Mouse (Mus musculus): ENCODE measurements around the gene Ankfn1. TPM values are rescaled to one million over a fixed set of nuclear protein-coding genes. Genes with fewer than 3 reads are reported as not detected.

Ankfn1 gene
- polyA plus RNA-seq, 1 experiment from 2014 or later = 0.16 TPM

GRCm38 (mm10) chr11:89602966-89603365 is 174.5 kb downstream of the Ankfn1 start:
- no peaks in the 10 kb centered on the region; the same call in 1 of the 2 replicates for H3K4me1 ChIP-seq (ENCODE audit: insufficient read depth, low read length)
- H3K4me2 ChIP-seq (replicated peaks; ENCODE audit: low read depth, low read length) = no peak overlapping the region
- no peak overlapping the region for H3K27ac ChIP-seq (ENCODE audit: low read length)
- H3K27me3 ChIP-seq (ENCODE audit: insufficient read depth, low read length) = no peaks in the 10 kb centered on the region
- H3K9ac ChIP-seq (replicated peaks; ENCODE audit: low read length) = no peak overlapping the region
- ATAC-seq (ENCODE audit: low FRiP score, low TSS enrichment) = no peak
- H3K9me3 ChIP-seq (ENCODE audit: low read length) = no peaks in the 10 kb centered on the region
- H3K4me3 ChIP-seq (ENCODE audit: low read length) = no peak overlapping the region
- 78% methylated on average over 5 of the region's 5 CpGs for WGBS
- H3K36me3 ChIP-seq (ENCODE audit: insufficient read depth, low read length) = no peaks in the 10 kb centered on the region

GRCm38 (mm10) chr11:89600921-89601515 is 176.4 kb downstream of the Ankfn1 start:
- H3K36me3 ChIP-seq (ENCODE audit: insufficient read depth, low read length) = no peaks in the 10 kb centered on the region
- no peaks in the 10 kb centered on the region for H3K9me3 ChIP-seq (ENCODE audit: low read length)
- ATAC-seq (ENCODE audit: low FRiP score, low TSS enrichment) = no peak
- H3K4me1 ChIP-seq (ENCODE audit: insufficient read depth, low read length) = no peaks in the 10 kb centered on the region; the same call in 1 of the 2 replicates
- H3K9ac ChIP-seq (replicated peaks; ENCODE audit: low read length) = no peak overlapping the region
- H3K4me2 ChIP-seq (replicated peaks; ENCODE audit: low read depth, low read length) = no peak overlapping the region
- no peak overlapping the region for H3K27ac ChIP-seq (ENCODE audit: low read length)
- 81% methylated on average over 8 of the region's 8 CpGs for WGBS
- H3K4me3 ChIP-seq (ENCODE audit: low read length) = no peak overlapping the region
- no peaks in the 10 kb centered on the region for H3K27me3 ChIP-seq (ENCODE audit: insufficient read depth, low read length)

- no peaks in the 10 kb centered on the region for H3K4me1 ChIP-seq (ENCODE audit: insufficient read depth, low read length)
- no peak overlapping the region for H3K9ac ChIP-seq (replicated peaks; ENCODE audit: low read length)
- H3K36me3 ChIP-seq (ENCODE audit: insufficient read depth, low read length) = no peaks in the 10 kb centered on the region
- no peak overlapping the region for H3K4me3 ChIP-seq (ENCODE audit: low read length)
- H3K9me3 ChIP-seq (ENCODE audit: low read length) = no peaks in the 10 kb centered on the region
- no peak overlapping the region for H3K4me2 ChIP-seq (replicated peaks; ENCODE audit: low read depth, low read length)
- no peak for ATAC-seq (ENCODE audit: low FRiP score, low TSS enrichment)
- H3K27ac ChIP-seq (ENCODE audit: low read length) = no peak overlapping the region
- no peaks in the 10 kb centered on the region for H3K27me3 ChIP-seq (ENCODE audit: insufficient read depth, low read length)
- WGBS = 68% methylated on average over 10 of the region's 10 CpGs
These were observed 187.1 kb downstream of the Ankfn1 start for GRCm38 (mm10) chr11:89590273-89590874.

GRCm38 (mm10) chr11:89586341-89586740 is 191.1 kb downstream of the Ankfn1 start:
- Histone ChIP-seq H3K36me3 (ENCODE audit: insufficient read depth, low read length) (no peaks in the 10 kb centered on the region), H3K9ac (replicated peaks; ENCODE audit: low read length) (no peak overlapping the region), H3K27me3 (ENCODE audit: insufficient read depth, low read length) (no peaks in the 10 kb centered on the region), H3K9me3 (ENCODE audit: low read length) (no peaks in the 10 kb centered on the region), H3K4me1 (ENCODE audit: insufficient read depth, low read length) (no peaks in the 10 kb centered on the region), H3K4me3 (ENCODE audit: low read length) (no peak overlapping the region), H3K27ac (ENCODE audit: low read length) (no peak overlapping the region), H3K4me2 (replicated peaks; ENCODE audit: low read depth, low read length) (no peak overlapping the region)
- no peak for ATAC-seq (ENCODE audit: low FRiP score, low TSS enrichment)
- WGBS = 84% methylated on average over 2 of the region's 2 CpGs

GRCm38 (mm10) chr11:89579826-89580225 is 197.6 kb downstream of the Ankfn1 start:
- Histone ChIP-seq H3K27me3 (ENCODE audit: insufficient read depth, low read length) (no peaks in the 10 kb centered on the region), H3K36me3 (ENCODE audit: insufficient read depth, low read length) (no peaks in the 10 kb centered on the region), H3K4me2 (replicated peaks; ENCODE audit: low read depth, low read length) (no peak overlapping the region), H3K4me1 (ENCODE audit: insufficient read depth, low read length) (no peaks in the 10 kb centered on the region), H3K4me3 (ENCODE audit: low read length) (no peak overlapping the region), H3K27ac (ENCODE audit: low read length) (no peak overlapping the region), H3K9ac (replicated peaks; ENCODE audit: low read length) (no peak overlapping the region), H3K9me3 (ENCODE audit: low read length) (no peaks in the 10 kb centered on the region)
- no peak for ATAC-seq (ENCODE audit: low FRiP score, low TSS enrichment)
- 77% methylated on average over 6 of the region's 6 CpGs for WGBS

GRCm38 (mm10) chr11:89579111-89579510 is 198.3 kb downstream of the Ankfn1 start:
- no peak for ATAC-seq (ENCODE audit: low FRiP score, low TSS enrichment)
- H3K4me2 ChIP-seq (replicated peaks; ENCODE audit: low read depth, low read length) = no peak overlapping the region

GRCm38 (mm10) chr11:89574269-89574838 is 203.1 kb downstream of the Ankfn1 start:
- Histone ChIP-seq H3K27me3 (ENCODE audit: insufficient read depth, low read length) (no peaks in the 10 kb centered on the region), H3K4me2 (replicated peaks; ENCODE audit: low read depth, low read length) (no peak overlapping the region), H3K27ac (ENCODE audit: low read length) (no peak overlapping the region), H3K9ac (replicated peaks; ENCODE audit: low read length) (no peak overlapping the region), H3K4me1 (ENCODE audit: insufficient read depth, low read length) (no peaks in the 10 kb centered on the region), H3K4me3 (ENCODE audit: low read length) (no peak overlapping the region), H3K9me3 (ENCODE audit: low read length) (no peaks in the 10 kb centered on the region), H3K36me3 (ENCODE audit: insufficient read depth, low read length) (no peaks in the 10 kb centered on the region)
- ATAC-seq (ENCODE audit: low FRiP score, low TSS enrichment) = no peak
- WGBS = 29% methylated on average over 11 of the region's 11 CpGs

More at GRCm38 (mm10) chr11:89579111-89579510, 198.3 kb downstream of the Ankfn1 start:
- no peak overlapping the region for H3K27ac ChIP-seq (ENCODE audit: low read length)
- H3K4me3 ChIP-seq (ENCODE audit: low read length) = no peak overlapping the region
- no peaks in the 10 kb centered on the region for H3K9me3 ChIP-seq (ENCODE audit: low read length)
- no peak overlapping the region for H3K9ac ChIP-seq (replicated peaks; ENCODE audit: low read length)
- no peaks in the 10 kb centered on the region for H3K27me3 ChIP-seq (ENCODE audit: insufficient read depth, low read length)
- WGBS = 92% methylated on average over 4 of the region's 4 CpGs
- no peaks in the 10 kb centered on the region for H3K4me1 ChIP-seq (ENCODE audit: insufficient read depth, low read length)
- no peaks in the 10 kb centered on the region for H3K36me3 ChIP-seq (ENCODE audit: insufficient read depth, low read length)

GRCm38 (mm10) chr11:89569391-89570145 is 207.9 kb downstream of the Ankfn1 start:
- 66% methylated on average over 11 of the region's 11 CpGs for WGBS
- Histone ChIP-seq H3K27me3 (ENCODE audit: insufficient read depth, low read length) (no peaks in the 10 kb centered on the region), H3K4me2 (replicated peaks; ENCODE audit: low read depth, low read length) (no peak overlapping the region), H3K9ac (replicated peaks; ENCODE audit: low read length) (no peak overlapping the region), H3K4me3 (ENCODE audit: low read length) (no peak overlapping the region), H3K4me1 (ENCODE audit: insufficient read depth, low read length) (no peaks in the 10 kb centered on the region), H3K9me3 (ENCODE audit: low read length) (no peaks in the 10 kb centered on the region), H3K27ac (ENCODE audit: low read length) (no peak overlapping the region), H3K36me3 (ENCODE audit: insufficient read depth, low read length) (no peaks in the 10 kb centered on the region)
- ATAC-seq (ENCODE audit: low FRiP score, low TSS enrichment) = no peak

GRCm38 (mm10) chr11:89568246-89568645 is 209.2 kb downstream of the Ankfn1 start:
- H3K4me1 ChIP-seq (ENCODE audit: insufficient read depth, low read length) = no peaks in the 10 kb centered on the region
- no peak for ATAC-seq (ENCODE audit: low FRiP score, low TSS enrichment)
- no peaks in the 10 kb centered on the region for H3K36me3 ChIP-seq (ENCODE audit: insufficient read depth, low read length)
- WGBS = 68% methylated on average over 4 of the region's 4 CpGs
- no peak overlapping the region for H3K4me2 ChIP-seq (replicated peaks; ENCODE audit: low read depth, low read length)
- H3K27ac ChIP-seq (ENCODE audit: low read length) = no peak overlapping the region
- no peak overlapping the region for H3K4me3 ChIP-seq (ENCODE audit: low read length)
- H3K9me3 ChIP-seq (ENCODE audit: low read length) = no peaks in the 10 kb centered on the region
- no peak overlapping the region for H3K9ac ChIP-seq (replicated peaks; ENCODE audit: low read length)
- H3K27me3 ChIP-seq (ENCODE audit: insufficient read depth, low read length) = no peaks in the 10 kb centered on the region
